Mouse (Mus musculus) left cerebral cortex, adult 9 months (tissue): ENCODE measurements around the gene Wdr46.
"Not testable (repeated sequence)": the region's sequence is repeated elsewhere in the genome, so short reads cannot be mapped to it uniquely, and the experiment has no call there.

Experiments used
- DNase-seq, 2 experiments: peaks; one replicate each; pipeline ENCODE4 v3.0.0; 2022; ENCODE audit warnings: low spot score in 2 of 2

Wdr46 gene

GRCm38 (mm10) chr17:33978631-33979031, 38.2 kb downstream of the Wdr46 start:
- peak; percentile 52 to 65 for DNase-seq

GRCm38 (mm10) chr17:33979512-33980050, 39.1 kb downstream of the Wdr46 start:
- DNase-seq = no peak

- DNase-seq = no peak
Observed at GRCm38 (mm10) chr17:33980181-33981035, 39.9 kb downstream of the Wdr46 start.

- peak; percentile 88 to 95 for DNase-seq
Observed at GRCm38 (mm10) chr17:33981192-33981909, 40.9 kb downstream of the Wdr46 start.

- peak in 1 of 2 experiments; percentile 61 for DNase-seq
Observed at GRCm38 (mm10) chr17:33982136-33982535, 41.7 kb downstream of the Wdr46 start.

GRCm38 (mm10) chr17:33991788-33992664, 51.6 kb downstream of the Wdr46 start:
- peak in 1 of 2 experiments; percentile 14 for DNase-seq

GRCm38 (mm10) chr17:33994959-33995358, 54.5 kb downstream of the Wdr46 start:
- DNase-seq = no peak

- DNase-seq = no peak
Observed at GRCm38 (mm10) chr17:33995651-33996050, 55.2 kb downstream of the Wdr46 start.

GRCm38 (mm10) chr17:33997025-33997424, 56.6 kb downstream of the Wdr46 start:
- DNase-seq = not testable (repeated sequence)

GRCm38 (mm10) chr17:33998697-33999096, 58.2 kb downstream of the Wdr46 start:
- DNase-seq = not testable (repeated sequence)
